Mouse (Mus musculus): ENCODE data around the gene Avil.
"Not testable (repeated sequence)": the region's sequence is repeated elsewhere in the genome, so short reads cannot be mapped to it uniquely, and the experiment has no call there.

Gene Avil

DNA sequence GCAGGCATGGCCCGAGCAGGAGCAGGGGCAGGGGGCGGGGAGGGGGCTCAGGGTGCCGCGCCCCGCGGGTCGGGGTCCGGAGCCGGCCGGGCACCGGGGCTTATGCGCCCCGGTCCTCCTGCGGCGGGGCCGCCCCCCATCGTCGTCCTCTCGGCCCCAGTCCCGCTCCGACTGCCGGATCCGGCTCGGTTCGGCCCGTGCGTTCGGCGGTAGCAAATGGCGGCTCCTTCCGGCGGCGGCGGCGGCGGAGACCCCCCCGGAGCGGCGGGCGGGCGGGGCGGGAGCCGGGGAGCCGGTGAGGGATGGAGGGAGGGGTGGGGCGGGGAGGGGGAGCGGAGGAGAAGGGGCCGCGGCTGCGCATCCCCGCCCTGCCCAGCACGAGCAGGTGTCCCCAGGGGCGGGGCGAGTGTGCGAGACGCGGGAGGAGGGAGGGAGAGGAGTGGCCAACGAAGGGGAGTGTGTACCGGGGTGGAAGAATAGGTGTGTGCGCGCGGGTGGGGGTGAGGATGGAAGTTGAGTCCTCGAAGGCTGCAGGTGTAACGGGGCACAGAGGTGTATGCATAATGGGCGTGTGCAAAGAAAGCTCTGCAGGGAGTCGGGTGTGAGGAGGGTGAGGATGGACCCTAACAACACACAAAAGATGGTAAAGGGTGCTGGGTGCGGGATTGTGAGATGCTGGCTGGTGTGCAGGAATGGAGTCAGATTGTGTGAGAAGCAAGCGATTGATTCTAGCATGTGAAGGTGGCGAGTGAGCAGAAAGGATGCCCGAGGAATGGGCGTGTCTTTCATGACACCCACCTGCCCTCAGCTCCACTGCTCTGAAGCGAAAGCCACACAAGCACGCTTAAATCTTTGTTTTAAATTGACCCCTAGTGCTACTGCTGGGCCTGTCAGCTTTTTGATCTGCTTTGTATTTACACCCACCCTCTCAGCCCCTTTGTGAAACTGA, 59.7 kb downstream of the Avil start, which contains the start of gene March9:
March9 (minus strand) TSS at position 217 of the 949 bp plus-strand sequence.
- DNase-seq, result peak; percentile 80

DNA sequence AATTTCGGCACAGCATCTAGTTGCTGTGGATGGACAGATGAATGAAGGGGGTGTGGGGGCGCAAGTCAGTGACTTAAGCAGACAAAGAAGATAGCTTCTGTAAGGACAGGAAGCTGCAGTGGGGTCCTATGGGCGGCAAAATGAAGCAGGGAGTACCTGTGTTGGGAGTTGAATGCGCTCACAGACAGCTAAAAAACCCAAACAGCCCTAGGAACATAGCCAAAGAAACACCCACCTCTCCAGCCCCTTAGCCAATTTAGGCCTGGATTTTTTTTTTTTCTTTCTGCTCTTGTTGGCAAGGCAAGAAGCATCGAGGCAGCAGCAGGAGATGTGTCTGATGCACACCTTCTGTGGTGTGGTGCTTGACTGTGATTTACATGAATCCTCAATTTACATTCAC, 60.6 kb downstream of the Avil start:
- DNase-seq, result no peak

DNA sequence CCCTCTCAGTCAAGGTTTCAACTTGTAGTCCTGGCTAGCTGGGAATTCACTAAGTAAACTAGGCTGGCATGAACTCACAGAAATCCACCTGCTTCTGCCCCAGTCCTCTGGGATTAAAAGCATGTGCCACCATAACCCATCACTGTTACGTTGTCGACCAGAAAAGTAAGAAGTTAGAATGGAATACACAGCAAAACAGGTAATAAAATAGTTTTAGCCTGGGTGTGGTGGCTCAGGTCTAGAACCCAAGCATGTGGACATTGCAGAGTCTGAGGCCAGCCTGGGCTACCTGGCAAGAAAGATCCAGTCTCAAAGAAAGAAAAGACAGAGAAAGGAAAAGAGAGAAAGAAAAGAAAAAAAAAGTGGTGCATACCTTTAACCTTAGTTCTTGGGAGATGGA, 61.0 kb downstream of the Avil start:
- DNase-seq, result no peak

DNA sequence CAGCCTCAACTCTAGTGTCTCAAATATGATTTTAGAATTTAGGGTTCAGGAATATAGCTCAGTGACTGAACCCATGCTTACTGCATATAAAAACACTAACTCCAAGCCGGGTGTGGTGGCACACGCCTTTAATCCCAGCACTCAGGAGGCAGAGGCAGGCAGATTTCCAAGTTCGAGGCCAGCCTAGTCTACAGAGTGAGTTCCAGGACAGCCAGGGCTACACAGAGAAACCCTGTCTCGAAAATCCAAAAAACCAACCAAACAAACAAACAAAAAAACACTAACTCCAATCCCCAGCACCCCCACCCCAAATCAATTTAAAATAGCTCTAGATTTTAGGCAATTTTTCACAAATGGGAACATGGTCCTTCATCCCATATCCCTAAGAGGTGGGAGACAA, 61.6 kb downstream of the Avil start:
- DNase-seq, result not testable (repeated sequence)

DNA sequence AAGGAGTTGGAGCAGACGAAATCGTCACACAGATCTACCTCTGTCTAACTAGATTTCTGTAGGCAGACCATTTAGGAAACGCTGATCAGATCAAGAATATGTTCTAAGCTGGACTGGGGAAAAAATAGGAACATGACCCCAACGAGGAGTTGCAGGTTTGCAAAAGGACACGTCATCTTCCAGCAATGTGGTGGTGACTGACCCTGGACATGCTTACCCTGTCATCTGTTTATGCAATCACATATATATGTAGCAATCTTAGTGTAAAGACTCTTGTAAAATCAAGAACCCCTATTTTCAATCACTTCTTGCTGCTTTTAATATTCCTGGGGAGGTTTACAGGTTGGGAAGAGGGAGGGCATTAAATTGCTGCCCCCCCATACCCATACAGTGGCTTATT, 62.0 kb downstream of the Avil start:
- no peak for DNase-seq

DNA sequence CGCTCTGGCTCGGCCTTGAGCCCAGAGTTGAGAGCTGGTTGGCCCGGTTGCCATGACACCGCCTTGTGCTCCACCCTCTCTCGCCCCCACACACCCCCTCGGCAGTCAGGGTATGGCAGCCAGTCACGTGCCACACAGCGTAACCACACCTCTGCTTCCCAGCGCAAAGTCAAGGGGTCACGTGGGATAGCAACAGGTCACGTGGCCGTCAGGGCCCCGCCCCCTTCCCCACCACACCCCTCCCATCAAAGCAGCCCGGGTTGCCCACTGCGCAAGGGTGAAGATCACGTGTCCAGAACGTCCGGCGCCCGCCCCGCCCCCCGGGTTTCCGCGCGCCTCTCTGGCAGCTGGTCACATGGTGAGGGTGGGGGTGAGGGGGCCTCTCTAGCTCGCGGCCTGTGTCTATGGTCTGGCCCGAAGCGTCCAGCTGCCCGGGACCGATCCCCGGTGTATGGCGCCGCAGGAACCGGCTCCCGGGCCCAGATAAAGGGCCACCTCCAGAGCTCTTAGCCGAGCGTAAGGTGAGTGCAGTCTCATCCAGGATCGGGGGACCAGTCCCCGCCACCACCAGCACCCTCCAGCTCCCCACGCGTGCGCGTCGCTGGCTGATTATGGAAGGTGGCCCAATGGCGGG, 62.8 kb downstream of the Avil start, which contains the start of gene Cdk4:
Cdk4 (plus strand) TSS at position 296 of the 634 bp plus-strand sequence.
- DNase-seq, result peak; percentile 98

GRCm38 (mm10) chr10:127063913-127064870, 63.7 kb downstream of the Avil start:
- DNase-seq, result no peak

- DNase-seq, result no peak
These were observed 65.5 kb downstream of the Avil start for GRCm38 (mm10) chr10:127065981-127066380.

DNA sequence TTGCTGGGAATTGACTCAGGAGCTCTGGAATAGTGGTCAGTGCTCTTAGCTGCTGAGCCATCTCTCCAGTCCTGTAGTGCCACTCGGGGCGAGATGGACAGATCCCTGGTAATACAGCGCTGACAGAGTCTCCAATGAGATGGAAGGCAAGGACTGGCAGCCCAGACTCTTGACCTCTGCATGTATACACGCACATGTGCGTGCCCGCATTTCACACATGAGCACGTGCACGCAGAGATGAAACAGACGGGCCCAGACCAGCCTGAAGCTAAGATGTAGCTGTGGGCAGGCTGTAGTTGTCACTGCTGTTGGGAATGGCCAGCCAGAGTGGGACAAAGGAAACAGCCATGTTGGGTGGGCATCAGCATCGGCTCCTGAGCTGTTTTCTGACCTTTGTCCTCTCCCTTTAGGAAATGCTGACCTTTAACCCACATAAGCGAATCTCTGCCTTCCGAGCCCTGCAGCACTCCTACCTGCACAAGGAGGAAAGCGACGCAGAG, 66.1 kb downstream of the Avil start:
- DNase-seq, result no peak

DNA sequence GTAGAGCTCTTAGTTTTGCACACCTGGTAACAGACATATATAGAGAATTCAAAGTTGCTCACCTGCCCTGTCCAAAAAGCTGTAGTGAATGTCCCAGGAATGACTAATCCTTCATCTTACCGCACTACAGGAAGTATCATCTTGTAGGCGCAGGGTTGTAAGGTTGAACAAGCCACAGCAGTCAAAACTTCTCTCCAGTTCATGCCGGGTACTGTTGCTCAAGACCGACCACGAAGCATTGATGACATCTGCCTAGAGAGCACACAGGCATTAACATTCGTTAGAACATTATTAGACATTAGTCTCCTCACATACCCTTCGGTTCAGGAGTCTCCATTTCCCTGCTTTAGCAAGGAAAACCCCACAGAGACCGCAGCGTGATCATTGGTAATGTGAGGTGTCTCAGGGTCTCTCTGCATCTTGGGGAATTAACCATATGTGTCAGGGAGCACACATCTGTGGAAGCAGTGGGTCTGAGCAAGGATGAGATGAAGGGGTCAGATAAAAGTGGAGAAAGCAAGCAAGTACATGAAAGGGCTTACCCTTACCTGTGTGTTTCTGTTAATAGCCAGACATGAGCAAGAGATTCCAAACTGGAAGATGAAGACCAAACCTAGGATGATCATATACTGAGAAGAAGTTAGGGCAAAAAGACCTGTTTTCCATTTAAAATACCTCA, 68.0 kb downstream of the Avil start:
- no peak for DNase-seq

GRCm38 (mm10) chr10:127069281-127070189, 69.0 kb downstream of the Avil start:
- no peak for DNase-seq
